Mouse (Mus musculus) bone marrow macrophage, adult 2 months (primary cell): Measurements from ENCODE around the gene Ccdc93.

Source experiments
- CTCF ChIP-seq: IDR thresholded peaks from 2 replicates; pipeline ENCODE4 v1.5.1; 2012; ENCODE audit warnings: low read depth, mild to moderate bottlenecking, low read length, moderate library complexity
- POLR2A ChIP-seq: IDR thresholded peaks from 2 replicates; pipeline ENCODE4 v1.6.1; 2012; ENCODE audit warnings: mild to moderate bottlenecking, low read depth, low read length, borderline replicate concordance

GRCm38 (mm10) chr1:121549456-121549855 lies 118.6 kb downstream of the Ccdc93 start:
- TF ChIP-seq POLR2A (no peak), CTCF (peak; percentile 48)
